Mouse (Mus musculus) c-Kit-positive CD71-negative TER-119-negative erythroid progenitor cells, embryonic 14.5 days (primary cell): ENCODE results near the gene Olfr1331.
"Not testable (repeated sequence)": the region's sequence is repeated elsewhere in the genome, so short reads cannot be mapped to it uniquely, and the experiment has no call there.

Experiments used
- DNase-seq: peaks from one replicate; pipeline ENCODE4 v3.0.0-alpha.2; 2013; ENCODE audit warnings: low read depth

Gene Olfr1331

DNA sequence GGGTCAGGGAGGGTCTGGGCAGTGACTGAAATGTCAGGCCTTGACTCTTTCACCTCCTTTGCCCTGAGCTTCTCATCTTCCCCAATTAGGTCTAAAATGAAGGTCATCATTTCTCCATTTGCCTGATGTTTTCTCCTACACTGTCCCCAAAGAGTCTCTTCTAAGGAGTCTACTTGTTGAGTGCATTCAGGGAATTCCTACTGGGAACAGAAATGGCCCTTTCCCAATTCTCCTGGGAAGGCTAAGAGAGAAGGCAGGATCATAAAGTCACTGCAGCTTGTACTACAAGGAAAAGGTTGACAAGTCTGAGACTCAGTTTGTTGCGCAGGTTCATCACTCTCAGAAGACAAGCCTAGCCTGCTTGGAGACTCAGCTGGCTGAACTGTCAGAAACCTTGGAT, at the start of gene Olfr1331:
Olfr1331 (plus strand) TSS at position 301 of the 400 bp plus-strand sequence.
- DNase-seq = no peak

- DNase-seq = no peak
These were observed 45.5 kb upstream of the Olfr1331 start for GRCm38 (mm10) chr4:118818921-118819320.

DNA sequence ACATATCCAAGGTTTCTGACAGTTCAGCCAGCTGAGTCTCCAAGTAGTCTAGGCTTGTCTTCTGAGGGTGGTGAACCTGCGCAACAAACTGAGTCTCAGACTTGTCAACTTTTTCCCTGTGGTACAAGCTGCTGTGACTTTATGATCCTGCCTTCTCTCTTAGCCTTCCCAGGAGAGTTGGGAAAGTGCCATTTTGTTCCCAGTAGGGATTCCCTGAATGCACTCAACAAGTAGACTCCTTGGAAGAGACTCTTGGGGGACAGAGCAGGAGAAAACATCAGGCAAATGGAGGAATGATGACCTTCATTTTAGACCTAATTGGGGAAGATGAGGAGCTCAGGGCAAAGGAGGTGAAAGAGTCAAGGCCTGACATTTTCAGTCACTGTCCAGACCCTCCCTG, 28.3 kb upstream of the Olfr1331 start, which contains the start of gene Olfr1333:
Olfr1333 (minus strand) TSS at position 101 of the 400 bp plus-strand sequence.
- no peak for DNase-seq

GRCm38 (mm10) chr4:118861791-118862190, 2.7 kb upstream of the Olfr1331 start:
- DNase-seq = no peak

- no peak for DNase-seq
These were observed 1.7 kb upstream of the Olfr1331 start for GRCm38 (mm10) chr4:118862704-118863103.

DNA sequence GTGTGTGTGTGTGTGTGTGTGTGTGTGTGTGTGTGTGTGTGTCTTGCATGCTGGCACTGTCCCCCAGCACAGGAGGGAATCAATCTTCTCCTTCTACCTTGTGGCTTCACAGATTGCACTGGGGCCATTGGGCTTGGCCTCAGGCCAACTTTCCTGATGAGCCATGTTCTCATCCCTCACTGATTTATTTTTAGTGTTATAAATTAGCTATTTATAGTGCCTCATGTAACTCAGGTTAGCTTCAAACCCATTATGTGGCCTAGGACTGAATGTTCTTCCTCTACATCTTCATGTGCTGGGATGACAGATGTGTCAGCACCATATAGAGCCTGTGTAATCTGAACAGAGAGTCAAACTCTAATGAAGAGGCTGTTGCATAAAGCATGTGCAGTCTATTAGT, 3.1 kb downstream of the Olfr1331 start:
- no peak for DNase-seq

DNA sequence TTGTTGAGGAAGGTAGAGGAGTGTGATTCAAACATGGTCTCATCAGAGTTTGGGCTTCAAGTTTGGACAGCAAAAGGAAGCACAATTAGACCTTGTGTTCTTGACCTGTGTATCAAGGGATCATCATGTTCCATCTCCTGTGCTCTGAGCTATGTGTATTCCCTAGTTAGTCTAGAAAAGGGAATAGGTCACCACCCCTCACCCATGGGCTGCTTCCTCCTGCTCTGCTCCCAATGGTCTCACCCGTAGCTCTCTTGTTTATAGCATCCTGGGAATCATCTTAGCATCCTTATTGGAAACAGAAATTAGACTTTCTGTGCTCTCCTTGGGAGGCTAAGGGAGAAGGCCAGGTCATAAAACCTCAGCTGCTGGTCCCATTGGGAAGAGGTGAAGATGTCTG, 23.8 kb downstream of the Olfr1331 start, which contains the start of gene Olfr1330:
Olfr1330 (plus strand) TSS at position 301 of the 400 bp plus-strand sequence.
- DNase-seq = no peak

GRCm38 (mm10) chr4:118901981-118902380, 37.5 kb downstream of the Olfr1331 start:
- no peak for DNase-seq

DNA sequence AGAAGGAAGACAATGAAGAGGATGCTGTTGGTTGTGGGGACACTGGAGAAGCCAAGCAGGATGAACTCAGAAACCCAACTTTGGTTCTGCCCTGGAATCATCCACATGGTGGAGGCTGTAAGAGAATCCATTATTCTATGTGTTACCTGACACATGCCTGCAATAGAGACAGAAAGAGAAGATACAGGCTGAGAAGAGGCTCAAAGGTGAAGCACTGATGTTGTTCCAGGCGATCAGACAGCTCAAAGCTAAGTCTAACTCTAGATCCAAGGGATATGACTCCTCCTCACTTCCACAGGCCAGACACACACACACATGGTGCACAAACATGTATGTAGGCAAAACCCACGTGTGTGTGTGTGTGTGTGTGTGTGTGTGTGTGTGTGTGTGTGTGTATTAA, 52.9 kb downstream of the Olfr1331 start, which contains the start of gene Olfr1329:
Olfr1329 (minus strand) TSS at position 101 of the 400 bp plus-strand sequence.
- DNase-seq = not testable (repeated sequence)
